Mouse (Mus musculus): ENCODE measurements around the gene Nudt6.

Nudt6 gene

DNA sequence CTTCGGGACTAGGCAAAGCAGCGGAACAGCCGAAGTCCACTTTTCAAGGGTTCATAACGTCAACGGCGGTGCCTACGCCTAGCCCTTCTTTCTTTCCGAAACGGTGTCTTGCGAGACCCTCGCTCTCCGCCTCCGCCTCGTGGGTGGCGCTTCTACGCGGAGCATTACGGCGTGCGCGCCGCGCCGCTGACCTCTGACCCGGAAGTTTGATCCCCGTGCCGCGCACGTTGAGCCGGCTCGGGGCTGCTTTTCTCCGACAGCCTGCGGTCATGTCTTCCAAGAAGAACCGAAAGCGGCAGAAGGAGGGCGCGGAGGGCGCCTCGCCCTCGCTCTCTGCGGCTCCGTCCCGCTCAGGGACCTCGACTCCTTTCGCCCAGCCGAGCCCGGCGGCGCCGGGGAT, at the start of gene Nudt6:
Gene Nudt6, minus strand, starts transcription at position 140 of the 400 bp plus-strand sequence.
- DNase-seq (ENCODE audit: low read depth in 1 of 2, low spot score in 2 of 2), result peak; percentile 77 to 87

DNA sequence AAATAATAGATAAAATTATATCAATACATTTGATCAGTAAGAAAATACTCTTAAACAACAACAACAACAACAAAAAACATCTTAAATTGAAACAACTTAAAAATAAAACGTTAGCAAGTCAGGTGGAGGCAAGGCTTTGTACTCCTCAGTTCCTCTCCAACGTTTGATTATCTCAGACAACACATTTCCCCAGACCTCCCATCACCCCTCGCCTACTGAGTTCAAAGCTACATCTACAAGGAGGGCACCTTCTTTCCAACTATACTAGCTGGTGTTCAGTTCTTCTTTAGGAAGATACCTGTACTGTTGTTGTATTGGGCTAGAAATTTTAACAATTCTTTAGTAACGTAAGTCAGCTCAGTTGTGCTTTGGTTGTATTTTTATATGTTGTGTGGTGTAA, 49.3 kb upstream of the Nudt6 start:
- no peak for DNase-seq (ENCODE audit: low read depth in 1 of 2, low spot score in 2 of 2)

DNA sequence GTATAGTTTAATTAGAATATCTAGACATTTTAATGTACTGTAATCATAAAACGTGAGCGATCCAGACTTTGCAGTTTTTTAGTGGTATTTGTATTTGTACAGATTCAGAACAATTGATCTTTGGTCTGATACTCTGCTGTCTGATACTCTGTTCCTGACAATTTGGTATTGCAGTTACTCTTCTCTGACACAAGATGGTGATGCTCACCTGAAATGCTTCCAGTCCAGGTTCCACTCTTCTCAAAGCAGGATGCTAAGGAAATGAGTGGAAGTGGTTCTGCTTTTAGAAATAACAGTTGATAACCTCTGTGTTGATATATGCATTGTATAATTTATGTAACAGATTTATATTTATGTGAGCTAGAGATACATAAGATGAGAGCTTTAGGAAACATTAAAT, 48.2 kb upstream of the Nudt6 start:
- no peak for DNase-seq (ENCODE audit: low read depth in 1 of 2, low spot score in 2 of 2)

DNA sequence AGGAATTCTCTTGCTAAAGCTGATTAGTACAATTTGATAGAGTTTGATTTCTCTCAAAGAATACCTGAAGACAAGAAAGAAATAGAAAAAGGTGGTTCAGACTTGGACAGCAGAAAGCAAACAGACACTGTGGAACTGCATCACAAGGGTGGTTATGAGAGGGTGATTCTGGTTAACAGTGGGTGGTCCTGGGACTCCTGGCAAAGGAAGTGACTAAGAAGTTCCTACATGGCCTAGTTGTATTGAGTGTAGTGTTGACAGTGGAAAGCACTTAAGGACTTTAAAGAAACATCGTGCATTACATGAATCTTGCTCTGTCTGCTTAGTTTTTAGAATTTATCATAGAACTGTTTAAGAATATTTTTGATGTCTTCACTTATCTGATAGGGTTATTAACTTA, 36.0 kb upstream of the Nudt6 start:
- DNase-seq (ENCODE audit: low read depth in 1 of 2, low spot score in 2 of 2), result no peak

DNA sequence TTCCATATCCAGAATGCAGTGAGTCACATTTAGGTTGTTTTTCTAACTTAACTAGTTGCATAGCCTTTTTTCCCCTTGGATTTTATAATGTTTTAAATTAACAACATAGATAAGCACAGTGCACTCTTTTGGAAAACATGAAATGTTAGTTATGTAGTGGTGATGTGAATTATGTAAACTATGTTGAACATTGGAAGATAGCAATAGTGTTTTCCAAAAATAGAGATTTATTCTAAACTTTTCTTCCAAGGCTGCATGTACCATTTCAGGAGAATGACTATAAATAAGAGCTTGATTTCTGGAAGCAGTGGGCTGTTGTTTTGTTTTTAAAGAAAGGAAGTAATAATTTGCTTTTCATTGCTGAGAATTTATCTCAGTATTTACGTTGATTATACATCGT, 23.4 kb upstream of the Nudt6 start:
- no peak for DNase-seq (ENCODE audit: low read depth in 1 of 2, low spot score in 2 of 2)

DNA sequence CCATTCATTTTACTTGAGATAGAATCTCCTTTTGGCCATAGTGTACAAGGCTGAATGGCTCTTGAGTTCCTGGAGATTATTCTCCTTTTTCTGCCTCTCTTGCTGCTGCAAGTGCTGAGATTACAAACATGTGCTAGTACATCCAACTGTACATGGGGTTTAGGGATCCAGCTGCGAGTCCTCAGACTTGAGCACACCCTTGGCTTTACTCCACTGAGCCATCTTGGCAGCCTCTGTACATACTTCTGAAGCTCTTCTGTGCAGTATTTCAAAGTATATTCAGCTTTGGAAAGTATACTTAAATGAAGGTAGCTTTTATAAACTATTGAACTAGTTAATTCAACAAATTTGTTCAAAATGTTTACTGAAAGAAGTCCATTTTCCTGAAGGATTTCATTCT, 19.8 kb upstream of the Nudt6 start:
- DNase-seq (ENCODE audit: low read depth in 1 of 2, low spot score in 2 of 2), result no peak

DNA sequence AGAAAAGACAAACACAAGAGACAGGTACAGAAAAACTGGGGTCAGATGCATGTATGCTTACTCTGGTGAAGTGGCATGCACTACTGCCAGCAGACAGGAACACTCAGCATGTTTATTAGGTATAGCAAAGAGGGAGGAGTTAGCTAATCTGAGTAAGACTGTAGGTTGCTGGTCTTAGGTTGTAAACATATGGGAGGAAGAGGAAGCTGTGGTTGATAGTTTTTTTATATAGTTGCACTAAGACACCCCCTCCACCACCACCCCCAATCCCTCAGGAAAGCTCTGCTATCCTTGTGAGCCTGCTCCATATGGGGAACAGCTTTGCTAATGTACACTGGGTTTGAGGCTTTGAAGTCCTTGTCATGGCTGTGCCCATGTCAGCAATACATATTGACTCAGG, 10.3 kb upstream of the Nudt6 start:
- DNase-seq (ENCODE audit: low read depth in 1 of 2, low spot score in 2 of 2), result no peak

DNA sequence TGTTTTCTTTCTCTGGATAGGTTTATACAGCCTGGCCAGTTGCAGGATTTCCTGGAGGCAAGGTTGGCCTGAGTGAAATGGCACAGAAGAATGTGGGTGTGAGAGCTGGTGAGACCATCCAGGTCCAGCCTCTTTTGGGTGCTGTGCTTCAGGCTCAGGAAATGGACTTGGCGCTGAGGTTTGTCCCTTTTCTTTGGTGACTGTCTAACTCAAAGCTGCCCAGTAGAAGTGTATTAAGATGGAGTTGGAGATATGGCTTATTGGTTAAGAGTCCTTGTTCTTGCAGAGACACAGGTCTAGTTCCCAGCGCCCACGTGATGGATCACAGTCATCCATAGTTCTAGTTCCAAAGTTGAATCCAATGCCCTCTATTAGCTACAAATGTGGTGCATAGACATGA, 6.1 kb upstream of the Nudt6 start:
- no peak for DNase-seq (ENCODE audit: low read depth in 1 of 2, low spot score in 2 of 2)

DNA sequence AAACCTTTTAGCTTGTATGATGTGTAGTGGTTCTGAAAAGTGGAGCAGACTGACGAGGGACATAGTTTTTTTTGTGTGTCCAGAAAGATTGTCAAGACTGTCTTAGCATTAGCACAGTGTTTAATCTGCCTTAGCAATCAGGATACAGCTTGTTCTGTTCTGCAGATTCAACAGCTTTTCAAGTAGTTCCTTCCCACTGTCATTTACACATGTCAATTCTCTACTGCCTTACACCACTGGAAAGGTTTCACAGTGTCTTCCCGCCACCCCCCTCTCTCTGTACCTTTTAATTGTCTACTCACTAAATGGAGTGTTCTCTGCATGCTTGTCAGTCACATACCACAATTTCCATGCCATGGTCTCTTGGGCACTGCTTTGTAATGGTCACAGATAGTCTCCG, 1.2 kb upstream of the Nudt6 start:
- no peak for DNase-seq (ENCODE audit: low read depth in 1 of 2, low spot score in 2 of 2)

DNA sequence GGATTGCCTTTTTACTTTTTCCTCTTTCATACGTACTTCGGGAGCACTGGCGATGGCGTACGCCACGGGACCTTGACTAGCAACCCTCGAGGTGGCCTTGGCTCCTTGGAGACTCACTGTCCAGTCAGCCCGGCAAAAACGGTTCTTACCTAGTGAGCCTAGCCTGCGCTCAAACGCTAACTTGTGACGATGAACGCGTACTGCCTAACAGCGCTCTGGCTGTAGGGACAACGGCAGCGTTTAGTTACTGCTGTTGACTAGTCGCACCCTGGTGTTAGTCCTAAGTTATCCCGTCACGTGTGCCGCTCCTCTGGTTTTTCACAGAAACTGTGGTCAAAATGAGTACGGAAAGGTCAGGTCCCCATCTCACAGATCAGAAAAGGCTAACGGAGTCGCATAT, 630 bp upstream of the Nudt6 start:
- DNase-seq (ENCODE audit: low read depth in 1 of 2, low spot score in 2 of 2), result no peak

DNA sequence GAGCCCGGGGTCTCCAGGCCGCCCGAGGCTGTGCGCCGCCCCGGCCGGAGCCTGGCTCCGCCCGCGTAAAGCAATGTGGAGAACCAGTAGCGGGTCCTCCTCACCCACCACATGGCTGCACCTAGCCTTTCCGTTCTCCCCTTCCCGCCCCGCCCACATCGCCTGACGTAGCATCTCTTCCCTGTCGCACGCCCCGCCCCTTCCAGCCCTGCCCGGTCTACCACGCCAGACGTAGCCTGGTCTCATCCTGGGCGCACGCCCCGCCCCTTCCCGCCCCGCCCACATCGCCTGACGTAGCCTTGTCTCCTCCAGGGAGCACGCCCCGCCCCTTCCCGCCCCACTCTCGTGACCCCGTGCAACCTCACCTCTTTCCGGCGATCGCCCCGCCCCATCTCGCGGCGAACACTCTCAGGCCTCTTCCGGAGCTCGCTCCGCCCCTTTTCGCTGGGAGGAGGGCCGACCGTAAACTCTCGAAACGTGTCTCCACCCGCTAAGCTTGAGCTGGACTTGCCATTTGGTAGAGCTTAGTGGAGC, 486 bp downstream of the Nudt6 start, which contains the start of gene Spata5:
Gene Spata5, plus strand, starts transcription at position 439 of the 534 bp plus-strand sequence.
- DNase-seq (ENCODE audit: low read depth in 1 of 2, low spot score in 2 of 2), result peak; percentile 91 to 93

DNA sequence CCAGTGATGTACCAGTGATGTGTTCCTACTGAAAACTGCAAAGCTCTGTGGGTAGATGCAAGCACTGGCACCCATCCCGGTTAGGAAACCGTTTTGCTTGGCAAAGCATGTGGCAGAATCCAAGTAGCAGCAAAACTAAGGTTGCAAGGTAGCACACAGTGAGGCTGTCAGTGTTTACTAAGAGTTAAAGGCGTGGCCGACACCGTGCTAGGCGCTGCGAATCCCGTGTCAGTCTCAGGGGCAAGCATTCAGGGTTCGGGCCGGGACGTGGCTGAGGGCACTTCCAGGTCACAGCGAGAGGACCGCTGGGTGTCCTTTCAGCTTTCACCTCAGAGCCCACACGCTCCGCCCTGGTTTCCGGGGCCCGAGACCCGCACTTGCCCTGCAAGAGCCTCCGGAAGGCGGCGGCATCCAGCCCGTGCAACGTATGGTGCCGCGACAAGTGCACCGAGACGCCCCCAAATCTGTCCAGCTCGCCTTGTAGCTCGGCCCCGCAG, 1.0 kb downstream of the Nudt6 start:
- DNase-seq (ENCODE audit: low read depth in 1 of 2, low spot score in 2 of 2), result peak in 1 of 2 experiments; percentile 33

DNA sequence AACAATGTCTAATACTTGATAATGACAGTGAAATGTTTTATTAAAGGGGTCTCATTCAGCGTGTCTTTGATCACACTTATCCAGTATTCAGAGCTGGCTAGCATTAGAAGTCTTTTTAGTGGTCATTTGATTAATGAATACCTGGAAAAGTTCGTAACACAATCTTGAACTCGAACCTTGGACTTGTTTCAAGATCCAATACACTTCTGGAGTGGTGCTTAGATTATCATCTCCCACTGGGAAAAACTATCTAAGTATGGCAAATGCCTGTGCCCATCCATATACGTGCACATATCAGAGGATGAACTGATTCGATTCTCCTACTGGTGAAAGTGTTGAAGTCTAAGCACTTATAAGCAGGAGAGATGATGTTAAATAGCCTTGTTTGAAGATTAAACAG, 1.7 kb downstream of the Nudt6 start:
- no peak for DNase-seq (ENCODE audit: low read depth in 1 of 2, low spot score in 2 of 2)

DNA sequence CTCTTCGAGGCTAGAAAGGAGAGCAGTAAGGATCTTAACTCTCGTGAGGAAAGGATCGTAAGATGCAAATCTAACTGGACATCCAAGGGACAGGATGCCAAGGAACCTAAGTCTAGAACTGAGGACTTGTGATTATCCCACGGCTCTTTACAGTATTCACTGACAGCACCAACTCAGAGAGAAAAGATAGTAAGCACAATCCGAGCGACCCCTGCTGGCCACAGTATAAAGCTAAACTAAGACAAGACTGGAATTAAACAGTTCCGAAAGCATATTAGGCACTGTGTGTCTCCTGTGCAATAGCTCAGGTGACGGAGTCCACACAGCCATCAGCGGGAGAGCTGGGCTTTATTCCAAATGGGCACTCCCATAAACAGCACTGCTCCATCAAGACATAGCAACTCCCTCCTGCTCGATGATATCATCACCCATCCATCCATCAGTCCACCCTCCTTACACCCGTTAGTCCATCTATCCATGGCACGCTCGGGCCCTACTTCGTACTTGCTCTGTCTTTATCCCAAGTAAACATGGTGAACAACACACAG, 5.5 kb downstream of the Nudt6 start:
- peak; percentile 4 to 37 for DNase-seq (ENCODE audit: low read depth in 1 of 2, low spot score in 2 of 2)

DNA sequence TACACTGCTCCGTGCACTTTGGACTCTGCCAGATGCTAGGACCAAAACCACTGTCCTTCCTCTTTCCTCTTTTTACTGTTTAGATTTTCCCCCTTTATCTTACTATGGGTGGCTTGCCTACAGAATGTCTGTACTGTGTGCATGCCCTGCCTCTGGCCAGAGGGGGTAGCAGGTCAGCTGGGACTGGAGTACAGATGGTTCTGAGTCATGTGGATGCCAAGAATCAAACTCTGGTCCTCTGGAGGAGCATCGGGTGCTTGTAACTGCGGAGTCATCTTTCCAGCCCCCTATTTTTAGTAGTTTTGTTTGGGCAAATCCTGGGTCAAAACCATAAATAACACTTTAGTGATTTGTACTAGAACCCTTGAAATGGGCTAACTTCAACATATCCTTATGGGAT, 6.6 kb downstream of the Nudt6 start:
- DNase-seq (ENCODE audit: low read depth in 1 of 2, low spot score in 2 of 2), result no peak

DNA sequence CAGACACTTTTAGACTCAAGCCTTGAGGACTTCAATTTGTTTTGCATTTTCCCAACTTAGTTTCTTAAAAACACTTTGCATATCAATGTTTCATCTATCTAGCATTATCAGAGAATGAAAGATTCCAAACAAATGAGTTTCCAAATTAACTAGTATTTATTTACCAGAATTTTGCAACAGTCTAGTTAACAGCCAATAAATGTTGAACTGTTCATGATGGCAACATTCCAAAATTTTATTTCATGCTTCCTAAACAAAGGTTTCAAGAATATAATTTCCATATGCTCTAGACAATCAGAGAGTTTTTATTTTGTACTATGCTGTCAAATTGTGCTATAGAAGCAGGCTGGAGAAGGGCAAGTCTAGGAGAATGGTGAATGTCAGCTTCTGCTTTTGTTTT, 12.4 kb downstream of the Nudt6 start:
- no peak for DNase-seq (ENCODE audit: low read depth in 1 of 2, low spot score in 2 of 2)

DNA sequence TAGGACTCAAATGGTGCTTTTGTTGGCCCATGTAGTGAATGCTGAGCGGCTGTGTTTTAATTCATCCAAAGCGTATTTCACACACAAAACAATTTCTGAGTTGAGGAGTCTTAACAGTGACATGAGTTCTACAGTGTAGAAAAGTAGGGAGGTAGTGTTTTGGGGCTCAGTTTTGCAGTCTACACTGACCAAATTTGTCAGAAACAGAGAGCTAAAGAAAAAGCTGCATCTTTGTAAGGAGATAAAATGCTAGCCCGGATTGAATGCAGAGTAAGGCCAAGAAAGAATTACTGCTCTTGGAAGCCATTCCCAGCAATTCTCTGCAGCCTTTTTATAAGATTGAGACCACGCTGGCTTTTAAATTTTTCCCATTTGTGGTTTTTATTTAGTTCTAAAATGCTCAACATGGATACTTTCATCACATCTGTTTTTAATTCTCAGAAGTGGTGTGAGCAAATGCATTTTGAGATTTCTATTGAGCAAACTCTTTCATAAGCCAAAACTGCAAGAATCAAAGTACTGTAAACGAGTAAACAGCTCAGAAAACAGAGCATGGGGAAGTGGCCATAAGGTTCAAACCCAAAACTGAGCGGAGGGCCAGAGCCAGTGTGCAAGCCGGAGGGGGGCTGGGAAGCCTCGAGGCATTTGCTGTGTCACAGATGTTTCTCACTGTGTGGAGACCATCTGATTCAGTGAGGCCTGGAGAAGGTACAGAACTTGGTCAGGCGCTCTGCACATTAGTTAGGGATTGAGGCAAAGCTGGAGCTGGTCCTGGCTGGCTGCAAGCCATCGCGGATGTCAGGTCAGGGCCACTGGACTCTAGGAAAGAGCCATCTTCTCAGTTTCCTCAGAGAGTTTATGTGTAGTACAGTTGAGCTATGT, 18.0 kb downstream of the Nudt6 start:
- no peak for DNase-seq (ENCODE audit: low read depth in 1 of 2, low spot score in 2 of 2)

DNA sequence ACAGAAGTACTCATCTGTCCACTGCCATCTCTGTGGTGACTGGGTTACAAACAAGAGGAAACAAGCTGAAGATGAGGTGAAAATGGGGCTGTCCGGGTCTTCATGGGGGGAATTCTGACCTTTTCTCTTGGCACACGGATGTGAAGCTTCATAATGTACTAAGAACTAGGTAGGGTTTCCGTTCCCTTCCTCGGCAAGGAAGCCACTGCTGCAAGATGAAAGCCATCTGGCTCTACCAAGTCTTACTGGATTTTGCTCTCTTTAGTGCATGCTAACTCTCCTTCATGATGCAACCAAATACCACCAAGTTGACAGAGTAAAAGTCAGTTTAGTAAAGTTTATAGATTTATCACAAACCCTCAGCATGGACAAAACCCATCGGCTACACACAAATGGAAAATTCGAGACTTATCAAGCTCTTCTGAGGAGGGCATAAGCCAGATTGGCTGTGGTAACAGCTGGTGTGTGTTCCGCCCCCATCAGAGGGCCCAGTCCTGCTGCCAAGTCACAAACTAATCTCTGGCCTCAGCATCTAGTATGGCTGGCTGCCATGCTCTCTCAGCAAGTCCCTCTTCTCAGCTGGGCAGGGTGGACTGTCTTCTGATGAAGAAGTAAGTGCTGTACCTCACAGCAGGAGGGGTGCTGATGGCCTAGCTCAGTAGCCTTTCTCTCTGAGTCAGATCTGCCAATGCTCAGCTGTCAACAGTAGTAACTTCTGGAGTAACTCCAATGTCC, 21.2 kb downstream of the Nudt6 start:
- DNase-seq (ENCODE audit: low read depth in 1 of 2, low spot score in 2 of 2), result no peak

DNA sequence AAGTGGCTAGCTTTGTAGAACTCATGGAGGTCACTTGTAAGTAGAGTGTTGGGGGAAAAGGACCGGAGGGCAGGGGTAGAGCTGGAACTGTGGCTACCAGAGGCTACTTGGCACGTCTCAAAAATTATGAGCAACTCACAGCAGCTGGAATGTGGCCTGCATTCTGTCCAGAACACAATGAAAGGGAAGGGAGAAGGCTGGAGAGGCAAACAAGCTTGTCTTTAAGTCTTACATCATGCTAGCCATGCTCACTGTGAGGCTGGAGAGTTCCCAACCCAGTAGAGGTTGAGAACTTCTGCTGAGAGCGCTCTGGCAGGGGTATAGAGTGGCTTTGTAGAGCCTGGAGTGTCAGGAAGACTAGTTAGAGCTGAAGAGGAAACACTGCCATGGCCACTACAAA, 22.4 kb downstream of the Nudt6 start:
- no peak for DNase-seq (ENCODE audit: low read depth in 1 of 2, low spot score in 2 of 2)

DNA sequence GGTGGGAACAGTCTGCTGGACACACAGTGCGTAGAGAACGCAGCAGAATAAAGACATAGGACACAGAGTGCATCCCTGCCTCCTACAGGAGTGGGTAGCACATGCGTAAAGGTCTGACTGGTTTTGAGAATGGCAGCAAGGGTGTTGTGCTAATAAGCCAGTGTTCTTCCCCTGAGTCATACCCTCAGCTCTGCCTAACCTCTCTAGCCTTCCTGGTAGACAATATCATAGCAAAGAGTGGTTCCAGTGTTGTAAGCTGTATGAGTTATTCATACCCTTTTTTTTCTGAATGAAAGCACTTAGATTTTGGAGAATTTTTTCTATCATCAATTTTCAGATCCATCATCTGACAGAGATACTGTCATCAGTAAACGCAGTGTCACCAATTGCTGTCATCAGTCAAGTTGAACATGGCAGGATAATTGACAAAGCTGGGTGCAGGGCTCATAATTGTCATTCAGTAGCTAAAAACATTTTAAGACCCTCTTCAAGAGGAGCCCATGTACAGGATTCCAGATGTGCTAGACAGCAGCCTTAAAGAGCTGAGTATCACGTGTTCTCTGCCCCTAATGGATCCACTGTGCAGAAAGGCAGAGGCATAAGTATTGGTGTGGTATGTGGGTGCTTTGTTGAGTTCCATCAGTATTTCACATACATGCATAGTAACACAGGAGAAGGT, 22.9 kb downstream of the Nudt6 start:
- no peak for DNase-seq (ENCODE audit: low read depth in 1 of 2, low spot score in 2 of 2)

DNA sequence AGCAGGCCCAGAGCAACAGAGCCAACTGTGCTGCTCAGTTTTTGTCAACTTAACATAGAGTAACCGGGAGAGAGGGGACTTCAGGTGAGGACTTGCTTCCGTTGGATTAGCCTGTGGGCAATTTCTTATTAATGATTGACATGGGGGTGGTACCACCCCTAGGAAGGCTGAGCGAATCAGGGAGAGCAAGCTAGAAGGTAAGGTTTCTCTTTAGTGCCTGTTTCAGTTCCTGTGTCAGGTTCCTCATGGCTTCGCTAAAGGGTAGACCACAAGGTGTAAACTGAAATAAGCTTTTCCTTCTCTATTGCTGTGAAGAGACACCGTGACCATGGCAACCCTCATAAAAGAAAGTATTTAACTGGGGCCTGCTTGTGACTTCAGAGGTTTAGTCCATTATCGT, 32.7 kb downstream of the Nudt6 start:
- DNase-seq (ENCODE audit: low read depth in 1 of 2, low spot score in 2 of 2), result no peak

Data from monocyte, adult 2 months (primary cell).